Mouse (Mus musculus) kidney, postnatal 10 days (tissue): ENCODE measurements around the gene Rln3.
A peak's percentile ranks its signal among the peaks of the same experiment; 100 is the strongest.

Experiments used
- DNase-seq: peaks from one replicate; pipeline ENCODE4 v3.0.0; 2021; ENCODE audit warnings: mixed read lengths

The Rln3 gene

GRCm38 (mm10) chr8:84065037-84065436, 20.2 kb upstream of the Rln3 start, which contains the start of gene Gm10643:
Gene Gm10643 (minus strand): TSS chr8:84065137.
- no peak for DNase-seq

- no peak for DNase-seq
Measured at GRCm38 (mm10) chr8:84063861-84064610, 19.2 kb upstream of the Rln3 start.

- no peak for DNase-seq
Measured at GRCm38 (mm10) chr8:84060245-84060644, 15.4 kb upstream of the Rln3 start.

GRCm38 (mm10) chr8:84059226-84059625, 14.4 kb upstream of the Rln3 start:
- DNase-seq = no peak

- DNase-seq = no peak
Measured at GRCm38 (mm10) chr8:84057827-84058226, 13.0 kb upstream of the Rln3 start.

GRCm38 (mm10) chr8:84053229-84053628, 8.4 kb upstream of the Rln3 start:
- DNase-seq = no peak

- DNase-seq = no peak
Measured at GRCm38 (mm10) chr8:84052746-84053145, 7.9 kb upstream of the Rln3 start.

- no peak for DNase-seq
Measured at GRCm38 (mm10) chr8:84048171-84048570, 3.4 kb upstream of the Rln3 start.

- no peak for DNase-seq
Measured at GRCm38 (mm10) chr8:84046505-84046904, 1.7 kb upstream of the Rln3 start.

GRCm38 (mm10) chr8:84044103-84044502, 697 bp downstream of the Rln3 start:
- DNase-seq = no peak

GRCm38 (mm10) chr8:84042948-84043342, 1.9 kb downstream of the Rln3 start:
- DNase-seq = no peak

- DNase-seq = peak; percentile 87
Measured at GRCm38 (mm10) chr8:84042066-84042947, 2.5 kb downstream of the Rln3 start, which contains the start of gene Il27ra. Gene Il27ra (minus strand): TSS chr8:84042589.

- DNase-seq = peak; percentile 87
Measured at GRCm38 (mm10) chr8:84039050-84039449, 5.8 kb downstream of the Rln3 start.

- DNase-seq = peak; percentile 70
Measured at GRCm38 (mm10) chr8:84038015-84038414, 6.8 kb downstream of the Rln3 start.

- no peak for DNase-seq
Measured at GRCm38 (mm10) chr8:84032777-84033176, 12.0 kb downstream of the Rln3 start.

GRCm38 (mm10) chr8:84029272-84029671, 15.5 kb downstream of the Rln3 start:
- no peak for DNase-seq

GRCm38 (mm10) chr8:84027449-84027848, 17.4 kb downstream of the Rln3 start:
- no peak for DNase-seq

- DNase-seq = peak; percentile 85
Measured at GRCm38 (mm10) chr8:84025863-84026262, 18.9 kb downstream of the Rln3 start.

- DNase-seq = peak; percentile 85
Measured at GRCm38 (mm10) chr8:84024171-84024570, 20.6 kb downstream of the Rln3 start.

GRCm38 (mm10) chr8:84023631-84024030, 21.2 kb downstream of the Rln3 start:
- peak; percentile 70 for DNase-seq

- peak; percentile 84 for DNase-seq
Measured at GRCm38 (mm10) chr8:84023085-84023484, 21.7 kb downstream of the Rln3 start.

GRCm38 (mm10) chr8:84021569-84021968, 23.2 kb downstream of the Rln3 start:
- DNase-seq = peak; percentile 30

- DNase-seq = peak; percentile 84
Measured at GRCm38 (mm10) chr8:84021096-84021495, 23.7 kb downstream of the Rln3 start, which contains the start of gene Palm3. Gene Palm3 (plus strand): TSS chr8:84021471.

- DNase-seq = no peak
Measured at GRCm38 (mm10) chr8:84019738-84020137, 25.1 kb downstream of the Rln3 start.
